In genomic region chr4:35221903-35222302, GRCm38 (mm10) we compare ENCODE assay signal across 20 mouse cellular contexts. TPM values are rescaled to one million over a fixed set of nuclear protein-coding genes. Genes with fewer than 3 reads are reported as not detected.
DNase-seq lines count a peak whose midpoint lies in the region; ATAC-seq and TF ChIP-seq lines count a peak whose summit lies in the region.
"Had no signal": no experiment of that assay in that cellular context is flagged by ENCODE, and none has a peak within 500 bp of the region (broad histone marks: within the 10 kb centered on the region; RNA-seq: fewer than 3 reads in every experiment).

No protein-coding gene starts in this region.

- 0 out of 2 replicates have a peak overlapping the region, but pooled peaks have one; percentile 12 for H3K27ac ChIP-seq in heart, embryonic 13.5 days (replicated peaks)
- H3K27ac ChIP-seq in heart, embryonic 10.5 days: no peak overlapping the region
- H3K27ac ChIP-seq in lung, embryonic 14.5 days (ENCODE audit: low read depth): no peak overlapping the region
- H3K27ac ChIP-seq: heart, embryonic 15.5 days; hindbrain, embryonic 14.5 days; limb, embryonic 15.5 days; neural tube, embryonic 13.5 days had no signal

- H3K36me3 ChIP-seq in heart, embryonic 13.5 days: peaks cover 16% of the 10 kb centered on the region
- no peaks in the 10 kb centered on the region for H3K36me3 ChIP-seq in heart, embryonic 10.5 days
- H3K36me3 ChIP-seq in lung, embryonic 14.5 days (ENCODE audit: insufficient read depth): peaks cover 12% of the 10 kb centered on the region

- no peak overlapping the region for H3K9ac ChIP-seq in heart, embryonic 13.5 days
- no peak overlapping the region for H3K9ac ChIP-seq in lung, embryonic 14.5 days
- H3K9ac ChIP-seq: heart, embryonic 15.5 days; hindbrain, embryonic 14.5 days; limb, embryonic 15.5 days; neural tube, embryonic 13.5 days had no signal

- no peak overlapping the region for H3K4me3 ChIP-seq in heart, embryonic 13.5 days
- H3K4me3 ChIP-seq in heart, embryonic 10.5 days: no peak overlapping the region
- H3K4me3 ChIP-seq in lung, embryonic 14.5 days (ENCODE audit: low read depth, low read length): no peak overlapping the region
- H3K4me3 ChIP-seq in lung, adult 2 months (replicated peaks; ENCODE audit: extremely low read depth, low read depth, low read length): no peak overlapping the region
- H3K4me3 ChIP-seq: heart, embryonic 15.5 days; limb, embryonic 15.5 days; neural tube, embryonic 13.5 days had no signal

- ATAC-seq in heart, embryonic 13.5 days (ENCODE audit: extremely low read depth, insufficient number of reproducible peaks, low FRiP score, low TSS enrichment): no peak
- no peak for ATAC-seq in lung, embryonic 14.5 days (ENCODE audit: insufficient read depth)
- ATAC-seq in granulocyte monocyte progenitor cell, adult 5-6 weeks (replicated peaks; ENCODE audit: poor library complexity, severe bottlenecking): peak; percentile 32
- ATAC-seq in megakaryocyte progenitor cell, adult 5-6 weeks (replicated peaks; ENCODE audit: poor library complexity): peak; percentile 12
- ATAC-seq: forebrain, embryonic 16.5 days; intestine, postnatal 0 days; midbrain, embryonic 16.5 days had no signal

- peaks cover 54% of the 10 kb centered on the region for H3K4me1 ChIP-seq in heart, embryonic 13.5 days
- peaks cover 18% of the 10 kb centered on the region for H3K4me1 ChIP-seq in heart, embryonic 10.5 days
- 0 out of 2 replicates have a peak, but pooled peaks cover 4% of the 10 kb centered on the region for H3K4me1 ChIP-seq in lung, embryonic 14.5 days (ENCODE audit: insufficient read depth)
- no peaks in the 10 kb centered on the region; the same call in 1 of the 2 replicates for H3K4me1 ChIP-seq in lung, adult 2 months (ENCODE audit: control insufficient read depth, insufficient read depth, low read length)

- no peak for DNase-seq in heart, embryonic 10.5 days (ENCODE audit: low spot score)
- peak; percentile 43 for DNase-seq in lung, embryonic 14.5 days
- DNase-seq in lung, adult 2 months: no peak
- no peak for DNase-seq in right cerebral cortex, adult 2 months (ENCODE audit: low spot score in 2 of 2)
- DNase-seq in layer of hippocampus, adult 11-12 months (ENCODE audit: low spot score): no peak
- DNase-seq: adrenal gland, postnatal 10 days; B cell, adult 2 months; cerebellum, adult 9-11 months; right cerebral cortex, postnatal 4 days; thymus, adult 2 months had no signal

- H3K9me3 ChIP-seq in heart, embryonic 13.5 days: no peaks in the 10 kb centered on the region
- H3K9me3 ChIP-seq in heart, embryonic 10.5 days: no peaks in the 10 kb centered on the region
- no peaks in the 10 kb centered on the region for H3K9me3 ChIP-seq in lung, embryonic 14.5 days (ENCODE audit: low read depth, low read length)
- H3K9me3 ChIP-seq: heart, embryonic 15.5 days; limb, embryonic 15.5 days; neural tube, embryonic 13.5 days had no signal

- 48% methylated on average over 4 of the region's 4 CpGs for WGBS in heart, embryonic 13.5 days
- WGBS in heart, embryonic 10.5 days: 61% methylated on average over 4 of the region's 4 CpGs
- 45% methylated on average over 4 of the region's 4 CpGs for WGBS in lung, embryonic 14.5 days
- WGBS in lung, adult 2 months: 54% methylated on average over 4 of the region's 4 CpGs

- no peak for TF ChIP-seq POLR2A in lung, adult 2 months (IDR thresholded peaks at IDR 0.05; ENCODE audit: borderline replicate concordance, extremely low read depth, low read depth, low read length)

- TF ChIP-seq CTCF in lung, embryonic 14.5 days (IDR thresholded peaks at IDR 0.05; ENCODE audit: low read depth): no peak
- no peak for TF ChIP-seq CTCF in lung, adult 2 months (IDR thresholded peaks at IDR 0.05; ENCODE audit: insufficient read depth, low read length)

- no peak overlapping the region for H3K4me2 ChIP-seq in heart, embryonic 13.5 days
- peak overlapping the region; percentile 15; the same call in 1 of the 2 replicates for H3K4me2 ChIP-seq in lung, embryonic 14.5 days
- H3K4me2 ChIP-seq: heart, embryonic 15.5 days; hindbrain, embryonic 14.5 days; limb, embryonic 15.5 days; neural tube, embryonic 13.5 days had no signal

- no peaks in the 10 kb centered on the region for H3K27me3 ChIP-seq in heart, embryonic 13.5 days (replicated peaks)
- H3K27me3 ChIP-seq in heart, embryonic 10.5 days (ENCODE audit: insufficient read depth, poor library complexity, severe bottlenecking): no peaks in the 10 kb centered on the region
- H3K27me3 ChIP-seq in lung, embryonic 14.5 days (ENCODE audit: insufficient read depth, low read length): no peaks in the 10 kb centered on the region
- H3K27me3 ChIP-seq: heart, embryonic 15.5 days; limb, embryonic 15.5 days; neural tube, embryonic 13.5 days had no signal

RNA-seq across cellular contexts. Expression of gene C9orf72, which starts 4.1 kb away (rescaled TPM):
- polyA plus RNA-seq in heart, embryonic 13.5 days (2015; fragmentation: Nextera tagmentation; extraction: Ambion mirVana): 17.0 and 17.5 TPM in 2 replicates
- polyA plus RNA-seq in heart, embryonic 10.5 days (2016; fragmentation: Nextera tagmentation; extraction: Ambion mirVana): 14.7 and 19.6 TPM in 2 replicates
- polyA plus RNA-seq in lung, embryonic 14.5 days (2014; fragmentation: Nextera tagmentation; extraction: Ambion mirVana): 14.6 and 16.3 TPM in 2 replicates
- polyA plus RNA-seq in lung, adult 2 months (2012; rRNA removed): 4.6 and 6.4 TPM in 2 replicates
- 5.4 and 9.7 TPM in 2 replicates for total RNA-seq in granulocyte monocyte progenitor cell, adult 5-6 weeks (2014; fragmentation: Nextera tagmentation)
- total RNA-seq in granulocyte monocyte progenitor cell, adult 5-6 weeks (2017): 3.3 and 3.5 TPM in 2 replicates
- total RNA-seq in megakaryocyte progenitor cell, adult 5-6 weeks (2015): 2.7 and 6.2 TPM in 2 replicates
- 3.0 and 3.9 TPM in 2 replicates for total RNA-seq in megakaryocyte progenitor cell, adult 5-6 weeks (2017)

Comparison
In these comparisons a context has a peak if more than half of its experiments do, and no peak if none do; other contexts are left out.
1. ATAC-seq: peak in granulocyte monocyte progenitor cell, adult 5-6 weeks (single experiment) and megakaryocyte progenitor cell, adult 5-6 weeks (single experiment); none in heart, embryonic 13.5 days (single experiment) and lung, embryonic 14.5 days (single experiment).